In genomic region chr5:66337025-66337968, GRCm38 (mm10) we compare ENCODE assay signal across 8 mouse cellular contexts.
DNase-seq lines count a peak whose midpoint lies in the region; ATAC-seq and TF ChIP-seq lines count a peak whose summit lies in the region.

No protein-coding gene starts in this region.

- peaks cover 15% of the 10 kb centered on the region; the same call in 1 of the 2 replicates for H3K4me1 ChIP-seq in hindbrain, postnatal 0 days (ENCODE audit: insufficient read depth, low read length)
- H3K4me1 ChIP-seq in liver, embryonic 12.5 days, result peaks cover 9% of the 10 kb centered on the region; the same call in 1 of the 2 replicates

- ATAC-seq in frontal cortex, adult (ENCODE audit: low TSS enrichment), result peak; percentile 72
- peak; percentile 75 for ATAC-seq in hindbrain, postnatal 0 days
- no peak for ATAC-seq in liver, embryonic 12.5 days

- TF ChIP-seq CTCF in hindbrain, postnatal 0 days (IDR thresholded peaks at IDR 0.05; ENCODE audit: low read depth), result no peak

- peak overlapping the region; percentile 49 for H3K9ac ChIP-seq in hindbrain, postnatal 0 days (replicated peaks; ENCODE audit: low read length)
- no peak overlapping the region for H3K9ac ChIP-seq in liver, embryonic 12.5 days

- peak overlapping the region; percentile 61 for H3K27ac ChIP-seq in hindbrain, postnatal 0 days
- H3K27ac ChIP-seq in liver, embryonic 12.5 days, result no peak overlapping the region

- H3K4me2 ChIP-seq in hindbrain, postnatal 0 days (ENCODE audit: low read depth, low read length), result peak overlapping the region; percentile 90
- peak overlapping the region; percentile 62 for H3K4me2 ChIP-seq in liver, embryonic 12.5 days

- WGBS in hindbrain, postnatal 0 days, result 5% methylated on average over 38 of the region's 38 CpGs
- WGBS in liver, embryonic 12.5 days (ENCODE audit: insufficient replicate concordance), result 10% methylated on average over 38 of the region's 38 CpGs

- DNase-seq in frontal cortex, postnatal 25 days (ENCODE audit: low spot score in 2 of 2), result no peak
- peak; percentile 78 to 84 for DNase-seq in cerebellum, postnatal 10 days
- peak; percentile 54 for DNase-seq in gastrocnemius, postnatal 14 days
- peak; percentile 77 for DNase-seq in hindbrain, postnatal 0 days (ENCODE audit: low spot score)
- DNase-seq in neural tube, embryonic 10.5 days (ENCODE audit: extremely low spot score, low spot score), result peak; percentile 66
- peak; percentile 55 for DNase-seq in thymus, postnatal 25 days

- H3K4me3 ChIP-seq in hindbrain, postnatal 0 days (ENCODE audit: low read length), result peak overlapping the region; percentile 50
- peak overlapping the region; percentile 25 for H3K4me3 ChIP-seq in liver, embryonic 12.5 days

- H3K9me3 ChIP-seq in hindbrain, postnatal 0 days (ENCODE audit: low read length), result no peaks in the 10 kb centered on the region
- H3K9me3 ChIP-seq in liver, embryonic 12.5 days (replicated peaks), result no peaks in the 10 kb centered on the region

- H3K36me3 ChIP-seq in hindbrain, postnatal 0 days (ENCODE audit: insufficient read depth, low read length), result no peaks in the 10 kb centered on the region
- H3K36me3 ChIP-seq in liver, embryonic 12.5 days, result no peaks in the 10 kb centered on the region

- intact Hi-C loops in gastrocnemius, postnatal 14 days (cut with DNase I; ENCODE audit: low total_unique reads), result no loop called here

- no peaks in the 10 kb centered on the region for H3K27me3 ChIP-seq in hindbrain, postnatal 0 days (ENCODE audit: insufficient read depth, low read length)
- peaks cover 39% of the 10 kb centered on the region for H3K27me3 ChIP-seq in liver, embryonic 12.5 days (replicated peaks)

Comparison
In these comparisons a context has a peak if more than half of its experiments do, and no peak if none do; other contexts are left out.
1. DNase-seq: peak in cerebellum, postnatal 10 days (2 of 2), gastrocnemius, postnatal 14 days (single experiment), hindbrain, postnatal 0 days (single experiment), neural tube, embryonic 10.5 days (single experiment) and thymus, postnatal 25 days (single experiment); none in frontal cortex, postnatal 25 days (0 of 2).